Mouse (Mus musculus) midbrain, embryonic 11.5 days (tissue): ENCODE results near the gene Brix1. TPM values are rescaled to one million over a fixed set of nuclear protein-coding genes. Genes with fewer than 3 reads are reported as not detected.
"Not testable (repeated sequence)": the region's sequence is repeated elsewhere in the genome, so short reads cannot be mapped to it uniquely, and the experiment has no call there.

Experiments
- ATAC-seq: fragments of 200-750 bp; cut with Nextera tagmentation; 2 replicates; pipeline ENCODE4 v1.8.0; 2017; ENCODE audit warnings: moderate TSS enrichment, moderate library complexity; ENCODE audit not compliant: low FRiP score
- DNase-seq: peaks from one replicate; pipeline ENCODE4 v3.0.0; 2015; ENCODE audit warnings: low spot score; ENCODE audit errors: missing footprints
- H3K27ac ChIP-seq: fragments of 300-500 bp; sonication (generic); 2 replicates; pipeline ENCODE4 v1.5.1; 2014; ENCODE audit warnings: low read depth, low read length
- H3K27me3 ChIP-seq: fragments of 300-500 bp; sonication (generic); 2 replicates; pipeline ENCODE4 v1.6.1; 2014; ENCODE audit warnings: mild to moderate bottlenecking, low read length, moderate library complexity, mixed read lengths; ENCODE audit not compliant: control insufficient read depth, insufficient read depth
- H3K36me3 ChIP-seq: fragments of 300-500 bp; sonication (generic); 2 replicates; pipeline ENCODE4 v1.6.1; 2014; ENCODE audit warnings: mild to moderate bottlenecking, low read length, moderate library complexity, mixed read lengths; ENCODE audit not compliant: control insufficient read depth, insufficient read depth
- H3K4me1 ChIP-seq: fragments of 300-500 bp; sonication (generic); 2 replicates; pipeline ENCODE4 v1.6.1; 2014; ENCODE audit warnings: low read length; ENCODE audit not compliant: control insufficient read depth, insufficient read depth
- H3K4me2 ChIP-seq: fragments of 300-500 bp; sonication (generic); 2 replicates; pipeline ENCODE4 v1.6.1; 2014; ENCODE audit warnings: mild to moderate bottlenecking, moderate library complexity
- H3K4me3 ChIP-seq: fragments of 300-500 bp; sonication (generic); 2 replicates; pipeline ENCODE4 v1.5.1; 2014; ENCODE audit warnings: low read depth, low read length
- H3K9ac ChIP-seq: fragments of 300-500 bp; sonication (generic); 2 replicates; pipeline ENCODE4 v1.6.1; 2014; ENCODE audit warnings: low read length
- H3K9me3 ChIP-seq: fragments of 300-500 bp; sonication (generic); 2 replicates; pipeline ENCODE4 v1.6.1; 2016; ENCODE audit warnings: low read length; ENCODE audit not compliant: control insufficient read depth
- WGBS: fragments of 180-500 bp; shearing (Covaris S2); extraction: QIAGEN DNeasy Blood & Tissue Kit; methylation state at CpG from one replicate; pipeline ENCODE4 v1.1.7; 2014; 5-methylcytosine and 5-hydroxymethylcytosine counted together
- polyA plus RNA-seq: library from polyadenylated mRNA; unstranded; fragments of >200 nt; fragmentation: Nextera tagmentation; extraction: Ambion mirVana; gene quantifications from 2 replicates; pipeline ENCODE4 v1.2.1, GENCODE M21; 2014

Gene Brix1
- polyA plus RNA-seq, 1 experiment from 2014 or later, result 134 TPM

- WGBS, result 79% methylated on average over 5 of the region's 5 CpGs
- Histone ChIP-seq H3K27me3 (no peaks in the 10 kb centered on the region), H3K4me3 (no peak overlapping the region), H3K36me3 (no peaks in the 10 kb centered on the region), H3K9ac (no peak overlapping the region), H3K9me3 (no peaks in the 10 kb centered on the region), H3K27ac (no peak overlapping the region), H3K4me2 (no peak overlapping the region), H3K4me1 (no peaks in the 10 kb centered on the region)
- DNase-seq, result no peak
- ATAC-seq, result no peak
These were observed 13.8 kb upstream of the Brix1 start for GRCm38 (mm10) chr15:10499593-10499992.

- H3K27me3 ChIP-seq, H3K27ac ChIP-seq, ATAC-seq, H3K36me3 ChIP-seq, H3K9me3 ChIP-seq, H3K9ac ChIP-seq, H3K4me3 ChIP-seq, H3K4me1 ChIP-seq, DNase-seq, H3K4me2 ChIP-seq: not testable (repeated sequence)
- 100% methylated on average over 1 of the region's 1 CpGs for WGBS
These were observed 10.9 kb upstream of the Brix1 start for GRCm38 (mm10) chr15:10496696-10497095.

GRCm38 (mm10) chr15:10495944-10496343 is 10.2 kb upstream of the Brix1 start:
- Histone ChIP-seq H3K9ac (no peak overlapping the region), H3K27ac (no peak overlapping the region), H3K36me3 (no peaks in the 10 kb centered on the region), H3K9me3 (no peaks in the 10 kb centered on the region), H3K4me2 (no peak overlapping the region), H3K4me1 (no peaks in the 10 kb centered on the region), H3K27me3 (no peaks in the 10 kb centered on the region), H3K4me3 (no peak overlapping the region)
- no peak for DNase-seq
- 94% methylated on average over 11 of the region's 11 CpGs for WGBS
- ATAC-seq, result no peak

- Histone ChIP-seq H3K9me3 (no peaks in the 10 kb centered on the region), H3K9ac (no peak overlapping the region), H3K4me2 (no peak overlapping the region), H3K4me1 (peaks cover 4% of the 10 kb centered on the region), H3K27me3 (no peaks in the 10 kb centered on the region), H3K4me3 (no peak overlapping the region), H3K36me3 (no peaks in the 10 kb centered on the region), H3K27ac (no peak overlapping the region)
- DNase-seq, result no peak
- 94% methylated on average over 5 of the region's 5 CpGs for WGBS
- no peak for ATAC-seq
These were observed 4.4 kb upstream of the Brix1 start for GRCm38 (mm10) chr15:10490101-10490500.

GRCm38 (mm10) chr15:10487246-10487645 is 1.5 kb upstream of the Brix1 start:
- DNase-seq (no peak), ATAC-seq (no peak)
- peaks cover 14% of the 10 kb centered on the region for H3K4me1 ChIP-seq
- no peaks in the 10 kb centered on the region for H3K9me3 ChIP-seq
- no peak overlapping the region for H3K27ac ChIP-seq
- H3K27me3 ChIP-seq, result no peaks in the 10 kb centered on the region
- 70% methylated on average over 2 of the region's 2 CpGs for WGBS
- peak overlapping the region; percentile 90; the same call in 1 of the 2 replicates for H3K4me3 ChIP-seq
- H3K4me2 ChIP-seq, result peak overlapping the region; percentile 60
- peak overlapping the region; percentile 9; the same call in 1 of the 2 replicates for H3K9ac ChIP-seq
- H3K36me3 ChIP-seq, result peaks cover 2% of the 10 kb centered on the region; the same call in 1 of the 2 replicates

- 1% methylated on average over 18 of the region's 18 CpGs for WGBS
- ATAC-seq (peak; percentile 61), DNase-seq (no peak)
- Histone ChIP-seq H3K27me3 (no peaks in the 10 kb centered on the region), H3K27ac (peak overlapping the region; percentile 54; the same call in 1 of the 2 replicates), H3K9ac (peak overlapping the region; percentile 83), H3K4me2 (peak overlapping the region; percentile 60), H3K4me3 (peak overlapping the region; percentile 90), H3K9me3 (no peaks in the 10 kb centered on the region), H3K4me1 (peaks cover 14% of the 10 kb centered on the region), H3K36me3 (peaks cover 2% of the 10 kb centered on the region; the same call in 1 of the 2 replicates)
These were observed 655 bp upstream of the Brix1 start for GRCm38 (mm10) chr15:10486365-10486839.

GRCm38 (mm10) chr15:10470941-10471340 is 14.8 kb downstream of the Brix1 start:
- Histone ChIP-seq H3K4me2 (peak overlapping the region; percentile 65), H3K4me3 (peak overlapping the region; percentile 82), H3K4me1 (peaks cover 7% of the 10 kb centered on the region), H3K9me3 (no peaks in the 10 kb centered on the region), H3K27me3 (no peaks in the 10 kb centered on the region), H3K36me3 (peaks cover 5% of the 10 kb centered on the region; the same call in 1 of the 2 replicates), H3K9ac (peak overlapping the region; percentile 87), H3K27ac (no peak overlapping the region)
- DNase-seq (no peak), ATAC-seq (peak; percentile 47; the same call in 1 of the 2 replicates)
- WGBS, result 17% methylated on average over 3 of the region's 3 CpGs

GRCm38 (mm10) chr15:10470151-10470831 is 15.5 kb downstream of the Brix1 start, which contains the start of gene Dnajc21:
TSS of gene Dnajc21 (minus strand) at chr15:10470516.
- ATAC-seq (peak; percentile 97), DNase-seq (peak; percentile 98)
- Histone ChIP-seq H3K27ac (peak within 1 kb of the TSS; percentile 58), H3K4me1 (peaks cover 7% of the 10 kb centered on the region), H3K9me3 (no peaks in the 10 kb centered on the region), H3K4me2 (peak within 1 kb of the TSS; percentile 65), H3K27me3 (no peaks in the 10 kb centered on the region), H3K36me3 (0 out of 2 replicates have a peak, but pooled peaks cover under 1% of the 10 kb centered on the region), H3K4me3 (peak within 1 kb of the TSS; percentile 82), H3K9ac (peak within 1 kb of the TSS; percentile 87)
- 1% methylated on average over 56 of the region's 87 CpGs for WGBS

DNA sequence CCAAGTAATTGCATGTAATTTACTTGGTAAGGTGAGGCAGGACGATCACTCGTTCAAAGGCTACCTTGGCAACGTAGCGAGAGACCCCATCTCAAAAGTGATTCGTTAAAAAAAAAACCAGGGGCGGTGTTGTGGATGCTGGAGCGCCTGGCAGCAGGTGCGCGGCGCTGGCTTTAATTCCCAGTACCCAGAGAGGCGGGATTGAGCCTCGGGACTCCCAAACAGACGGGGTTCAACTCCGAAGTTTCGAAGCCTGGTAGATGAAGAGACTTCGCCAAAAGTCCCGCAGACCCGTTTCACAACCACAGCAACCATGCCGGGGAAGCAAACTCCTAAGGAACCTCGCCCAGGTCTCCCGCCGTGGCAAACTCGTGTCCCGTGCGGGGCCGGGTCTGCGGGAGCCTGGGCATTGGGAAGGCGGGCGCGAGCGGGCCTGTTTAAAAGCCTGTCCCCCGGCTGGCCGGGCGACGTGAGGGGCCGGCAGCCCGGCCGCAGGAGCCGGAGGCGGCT is 16.1 kb downstream of the Brix1 start:
- no peaks in the 10 kb centered on the region for H3K27me3 ChIP-seq
- H3K4me2 ChIP-seq, result peak overlapping the region; percentile 65
- H3K9me3 ChIP-seq, result no peaks in the 10 kb centered on the region
- ATAC-seq, result peak; percentile 19
- H3K27ac ChIP-seq, result peak overlapping the region; percentile 58
- peaks cover 7% of the 10 kb centered on the region for H3K4me1 ChIP-seq
- WGBS, result under 1% methylated on average over 40 of the region's 40 CpGs
- no peaks in the 10 kb centered on the region for H3K36me3 ChIP-seq
- peak overlapping the region; percentile 87 for H3K9ac ChIP-seq
- peak overlapping the region; percentile 82 for H3K4me3 ChIP-seq
- peak; percentile 95 for DNase-seq
